ENCODE assay signal across 17 mouse cellular contexts in genomic region chr5:111060246-111060745, GRCm38 (mm10).
A peak's percentile ranks its signal among the peaks of the same experiment; 100 is the strongest.
DNase-seq lines count a peak whose midpoint lies in the region; ATAC-seq and TF ChIP-seq lines count a peak whose summit lies in the region.
"Had no signal": no experiment of that assay in that cellular context is flagged by ENCODE, and none has a peak within 500 bp of the region (broad histone marks: within the 10 kb centered on the region; RNA-seq: fewer than 3 reads in every experiment).

No protein-coding gene starts in this region.

- ATAC-seq in forebrain, embryonic 13.5 days, result no peak
- no peak for ATAC-seq in forebrain, postnatal 0 days
- ATAC-seq: hindbrain, postnatal 0 days had no signal

- no peak overlapping the region for H3K9ac ChIP-seq in forebrain, embryonic 13.5 days
- H3K9ac ChIP-seq in forebrain, postnatal 0 days, result no peak overlapping the region
- H3K9ac ChIP-seq: embryonic facial prominence, embryonic 12.5 days; heart, embryonic 13.5 days; hindbrain, embryonic 13.5 days had no signal

- no peaks in the 10 kb centered on the region for H3K36me3 ChIP-seq in forebrain, embryonic 13.5 days (ENCODE audit: poor library complexity, severe bottlenecking)
- H3K36me3 ChIP-seq in forebrain, postnatal 0 days (ENCODE audit: insufficient read depth), result no peaks in the 10 kb centered on the region
- H3K36me3 ChIP-seq: embryonic facial prominence, embryonic 12.5 days; heart, embryonic 13.5 days; hindbrain, embryonic 13.5 days had no signal

- no peak for DNase-seq in forebrain, postnatal 0 days
- no peak for DNase-seq in gastrocnemius, adult 2 months
- no peak for DNase-seq in gastrocnemius, adult 18-20 months (ENCODE audit: low spot score)
- DNase-seq in 3T3-L1 (ENCODE audit: low read depth, low spot score), result peak; percentile 81
- DNase-seq in urinary bladder, postnatal 25 days (ENCODE audit: low spot score), result no peak
- no peak for DNase-seq in left cerebral cortex, adult 9 months (ENCODE audit: low spot score in 2 of 2)
- DNase-seq: adrenal gland, postnatal 25 days; cerebellum, adult 2 months; cerebellum, postnatal 10 days; embryo, embryonic 11 days; kidney, adult 11 months had no signal

- H3K4me3 ChIP-seq in forebrain, embryonic 13.5 days, result no peak overlapping the region
- no peak overlapping the region for H3K4me3 ChIP-seq in forebrain, postnatal 0 days (ENCODE audit: low read depth, low read length)
- H3K4me3 ChIP-seq in gastrocnemius, adult 2 months, result no peak overlapping the region
- no peak overlapping the region for H3K4me3 ChIP-seq in embryonic fibroblast, embryonic 13.5 days (ENCODE audit: insufficient read depth, low read length)
- H3K4me3 ChIP-seq: embryonic facial prominence, embryonic 12.5 days; heart, embryonic 13.5 days; hindbrain, embryonic 13.5 days had no signal

- intact Hi-C loops in gastrocnemius, adult 2 months (cut with DNase I), result no loop called here

- H3K4me1 ChIP-seq in forebrain, embryonic 13.5 days, result peaks cover 68% of the 10 kb centered on the region
- peaks cover 39% of the 10 kb centered on the region for H3K4me1 ChIP-seq in forebrain, postnatal 0 days (ENCODE audit: insufficient read depth)
- peaks cover 28% of the 10 kb centered on the region for H3K4me1 ChIP-seq in embryonic fibroblast, embryonic 13.5 days (ENCODE audit: control insufficient read depth, insufficient read depth, low read length)

- peak overlapping the region; percentile 62; the same call in 1 of the 2 replicates for H3K27ac ChIP-seq in forebrain, embryonic 13.5 days
- H3K27ac ChIP-seq in forebrain, postnatal 0 days (ENCODE audit: low read depth, low read length), result no peak overlapping the region
- peak overlapping the region; percentile 80 for H3K27ac ChIP-seq in gastrocnemius, adult 2 months
- H3K27ac ChIP-seq in embryonic fibroblast, embryonic 13.5 days (ENCODE audit: insufficient read depth, low read length), result peak overlapping the region; percentile 66
- H3K27ac ChIP-seq: embryonic facial prominence, embryonic 12.5 days; heart, embryonic 13.5 days; hindbrain, embryonic 13.5 days; hindbrain, postnatal 0 days had no signal

- H3K4me2 ChIP-seq in forebrain, embryonic 13.5 days, result no peak overlapping the region
- H3K4me2 ChIP-seq in forebrain, postnatal 0 days (ENCODE audit: low read depth), result no peak overlapping the region
- H3K4me2 ChIP-seq: embryonic facial prominence, embryonic 12.5 days; heart, embryonic 13.5 days; hindbrain, embryonic 13.5 days had no signal

- H3K9me3 ChIP-seq in forebrain, embryonic 13.5 days (replicated peaks), result no peaks in the 10 kb centered on the region
- H3K9me3 ChIP-seq in forebrain, postnatal 0 days (ENCODE audit: low read length), result no peaks in the 10 kb centered on the region
- H3K9me3 ChIP-seq: embryonic facial prominence, embryonic 12.5 days; heart, embryonic 13.5 days; hindbrain, embryonic 13.5 days had no signal

- no peak for TF ChIP-seq CTCF in forebrain, postnatal 0 days (IDR thresholded peaks at IDR 0.05; ENCODE audit: low read depth)
- TF ChIP-seq CTCF in gastrocnemius, adult 2 months (IDR thresholded peaks at IDR 0.05), result no peak
- TF ChIP-seq CTCF in embryonic fibroblast, embryonic 13.5 days (IDR thresholded peaks at IDR 0.05; ENCODE audit: borderline replicate concordance, insufficient read depth, low read length), result no peak

- no peak for TF ChIP-seq POLR2A in embryonic fibroblast, embryonic 13.5 days (IDR thresholded peaks at IDR 0.05; ENCODE audit: low read depth, low read length)

- WGBS in forebrain, embryonic 13.5 days, result 75% methylated on average over 6 of the region's 6 CpGs
- WGBS in forebrain, postnatal 0 days, result 58% methylated on average over 6 of the region's 6 CpGs

- no peaks in the 10 kb centered on the region for H3K27me3 ChIP-seq in forebrain, embryonic 13.5 days
- no peaks in the 10 kb centered on the region for H3K27me3 ChIP-seq in forebrain, postnatal 0 days (ENCODE audit: insufficient read depth, low read length)
- H3K27me3 ChIP-seq: embryonic facial prominence, embryonic 12.5 days; hindbrain, embryonic 13.5 days had no signal
